Mouse (Mus musculus) embryonic fibroblast, embryonic 13.5 days (primary cell): ENCODE data around the gene Glce.

Experiments used
- CTCF ChIP-seq: IDR thresholded peaks from 2 replicates; pipeline ENCODE4 v1.5.1; 2011; ENCODE audit warnings: mild to moderate bottlenecking, control low read depth, low read length, moderate library complexity, borderline replicate concordance; ENCODE audit not compliant: insufficient read depth
- POLR2A ChIP-seq: IDR thresholded peaks from 2 replicates; pipeline ENCODE4 v1.6.1; 2011; ENCODE audit warnings: low read depth, mild to moderate bottlenecking, control low read depth, low read length, moderate library complexity

DNA sequence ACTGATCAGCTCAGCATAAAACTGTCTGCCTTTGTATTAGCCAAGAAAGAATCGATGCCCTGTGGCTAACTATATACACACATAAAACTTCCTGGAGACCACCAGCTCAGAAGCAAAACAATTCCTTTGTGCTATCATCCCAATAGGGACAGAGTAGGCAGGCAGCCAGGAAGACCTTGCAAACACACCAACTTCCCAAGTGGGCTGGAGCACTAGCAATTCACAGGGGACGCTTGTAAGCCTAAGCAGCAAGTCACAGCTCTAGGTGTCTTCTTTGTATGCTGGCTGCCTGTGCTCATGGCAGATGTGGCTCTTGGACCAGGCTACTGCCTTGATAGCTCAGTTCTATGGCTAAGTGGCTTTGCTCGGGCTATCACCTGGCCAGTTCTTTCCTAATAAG, 32.1 kb upstream of the Glce start:
- TF ChIP-seq POLR2A (no peak), CTCF (no peak)
